Mouse (Mus musculus) spleen, adult 2 months (tissue): ENCODE data around the gene Klhl29.

Experiments used
- CTCF ChIP-seq: fragments of 200-500 bp; IDR thresholded peaks from 2 replicates; pipeline ENCODE4 v1.5.1; 2011; ENCODE audit warnings: mild to moderate bottlenecking, inconsistent platforms; ENCODE audit not compliant: insufficient read depth, insufficient read length, insufficient replicate concordance; ENCODE audit errors: extremely low read depth
- POLR2A ChIP-seq: fragments of 200-500 bp; IDR thresholded peaks from 2 replicates; pipeline ENCODE4 v1.6.1; 2011; ENCODE audit warnings: low read depth, low read length, inconsistent platforms

- TF ChIP-seq CTCF: no peak
- TF ChIP-seq POLR2A: no peak
Measured at GRCm38 (mm10) chr12:5087787-5088519, 287.5 kb downstream of the Klhl29 start.
